Mouse (Mus musculus) bone marrow, adult 2 months (tissue): ENCODE data around the gene Ascc1.

Experiments
- CTCF ChIP-seq: fragments of 200-500 bp; IDR thresholded peaks from 2 replicates; pipeline ENCODE4 v1.5.1; 2011; ENCODE audit warnings: low read length, control low read depth; ENCODE audit not compliant: control insufficient read depth, insufficient read depth
- POLR2A ChIP-seq: fragments of 200-500 bp; IDR thresholded peaks from 2 replicates; pipeline ENCODE4 v1.6.1; 2011; ENCODE audit warnings: low read depth, mild to moderate bottlenecking, control low read depth, low read length, borderline replicate concordance; ENCODE audit not compliant: control insufficient read depth

GRCm38 (mm10) chr10:60105391-60106145 is 103.0 kb downstream of the Ascc1 start:
- TF ChIP-seq CTCF, result no peak
- TF ChIP-seq POLR2A, result no peak
